Mouse (Mus musculus): ENCODE data around the gene Fntb. TPM values are rescaled to one million over a fixed set of nuclear protein-coding genes. Genes with fewer than 3 reads are reported as not detected.

Gene Fntb
- total RNA-seq, 4 experiments from 2014 or later: 12.8 to 16.1 (median 14.9) TPM

DNA sequence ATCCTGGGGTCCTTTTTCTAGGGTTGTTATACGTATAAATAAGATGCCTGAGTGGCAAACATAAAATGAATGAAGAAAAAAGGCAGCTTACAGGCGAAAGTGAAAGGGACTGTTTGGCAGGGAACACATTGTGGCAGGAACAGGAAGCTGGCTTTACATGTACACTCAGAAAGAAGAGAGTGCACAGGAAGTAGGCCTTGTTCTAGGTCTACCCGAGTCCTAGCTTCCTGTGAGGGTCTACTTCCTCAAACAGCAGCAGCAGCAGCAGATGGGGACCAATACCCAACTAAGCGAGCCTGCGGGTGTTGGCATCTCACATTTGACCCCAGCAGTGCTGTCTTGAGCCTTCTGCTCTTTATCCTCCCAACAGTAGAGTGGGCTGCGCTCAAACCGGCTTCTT, 121.4 kb downstream of the Fntb start:
- no peak for DNase-seq (ENCODE audit: low spot score)

DNA sequence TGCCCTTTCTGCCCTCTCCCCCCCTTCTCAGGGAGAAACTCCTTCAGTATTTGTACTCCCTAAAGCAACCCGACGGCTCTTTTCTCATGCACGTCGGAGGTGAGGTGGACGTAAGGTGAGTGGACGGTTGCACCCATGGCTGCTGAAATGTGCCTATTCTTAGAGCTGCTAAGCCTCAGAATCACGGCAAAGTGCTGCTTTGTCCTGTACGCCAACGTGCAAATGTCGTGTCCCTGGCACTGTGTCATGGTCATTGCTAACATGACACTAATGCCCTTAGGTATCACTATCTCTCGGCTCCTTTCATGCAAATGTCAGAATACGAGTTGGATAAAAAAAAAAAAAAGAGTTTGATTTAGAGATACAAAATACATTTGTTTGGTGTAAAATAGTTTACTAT, 122.6 kb downstream of the Fntb start:
- no peak for DNase-seq (ENCODE audit: low spot score)

DNA sequence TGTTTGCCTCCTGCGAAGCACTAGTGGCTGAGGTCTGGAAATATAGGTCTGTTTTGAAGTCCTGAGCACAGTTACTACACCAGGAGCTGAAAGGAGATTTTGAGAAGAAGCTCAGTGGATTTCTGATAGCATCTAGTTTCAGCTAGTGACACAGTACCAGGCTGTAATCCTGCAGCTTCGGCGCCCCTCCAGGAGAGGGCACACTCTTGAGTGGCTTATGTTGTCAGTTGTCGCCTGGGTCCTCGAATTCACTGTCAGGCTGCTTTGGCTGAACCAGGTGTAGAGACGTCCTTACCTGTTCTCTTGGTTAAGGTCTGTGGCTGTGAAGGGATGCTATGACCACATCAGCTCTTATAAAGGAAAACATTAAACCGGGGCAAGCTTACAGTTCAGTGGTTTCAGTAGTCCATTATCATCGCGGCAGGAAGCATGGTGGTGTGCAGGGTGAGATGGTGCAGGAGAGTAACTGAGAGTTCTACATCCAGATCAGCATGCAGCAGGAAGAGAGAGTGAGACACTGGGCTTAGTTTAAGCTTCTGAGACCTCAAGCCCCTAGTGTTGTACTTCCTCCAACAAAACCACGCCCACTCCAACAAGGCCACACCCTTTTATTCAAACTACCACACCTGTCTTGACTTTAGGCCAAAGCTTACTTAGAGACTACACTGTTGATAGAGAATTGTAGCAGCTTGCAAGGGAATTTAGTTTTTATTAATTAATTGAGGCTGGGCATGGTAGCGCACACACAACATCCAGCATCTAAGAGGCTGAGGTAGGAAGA, 124.2 kb downstream of the Fntb start:
- DNase-seq (ENCODE audit: low spot score): no peak

DNA sequence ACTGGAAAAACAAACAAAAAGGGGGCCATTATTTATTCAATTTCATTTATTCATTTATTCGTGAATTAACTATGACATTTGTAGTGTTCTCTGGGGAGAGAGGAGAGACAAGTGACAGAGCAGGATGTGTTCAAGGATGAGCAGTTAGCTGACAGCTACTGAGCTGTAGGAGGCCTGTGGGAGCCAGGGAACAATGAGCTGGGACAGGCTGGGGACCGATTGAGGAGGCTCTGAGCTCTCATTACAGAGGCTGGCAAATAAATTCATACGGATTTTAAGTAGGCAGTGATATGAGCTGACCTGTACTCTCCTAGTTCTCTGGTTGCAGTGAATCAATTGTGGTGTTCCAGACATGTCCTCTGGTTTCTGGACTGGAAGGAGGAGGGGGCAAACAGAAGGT, 125.8 kb downstream of the Fntb start:
- DNase-seq (ENCODE audit: low spot score): no peak

DNA sequence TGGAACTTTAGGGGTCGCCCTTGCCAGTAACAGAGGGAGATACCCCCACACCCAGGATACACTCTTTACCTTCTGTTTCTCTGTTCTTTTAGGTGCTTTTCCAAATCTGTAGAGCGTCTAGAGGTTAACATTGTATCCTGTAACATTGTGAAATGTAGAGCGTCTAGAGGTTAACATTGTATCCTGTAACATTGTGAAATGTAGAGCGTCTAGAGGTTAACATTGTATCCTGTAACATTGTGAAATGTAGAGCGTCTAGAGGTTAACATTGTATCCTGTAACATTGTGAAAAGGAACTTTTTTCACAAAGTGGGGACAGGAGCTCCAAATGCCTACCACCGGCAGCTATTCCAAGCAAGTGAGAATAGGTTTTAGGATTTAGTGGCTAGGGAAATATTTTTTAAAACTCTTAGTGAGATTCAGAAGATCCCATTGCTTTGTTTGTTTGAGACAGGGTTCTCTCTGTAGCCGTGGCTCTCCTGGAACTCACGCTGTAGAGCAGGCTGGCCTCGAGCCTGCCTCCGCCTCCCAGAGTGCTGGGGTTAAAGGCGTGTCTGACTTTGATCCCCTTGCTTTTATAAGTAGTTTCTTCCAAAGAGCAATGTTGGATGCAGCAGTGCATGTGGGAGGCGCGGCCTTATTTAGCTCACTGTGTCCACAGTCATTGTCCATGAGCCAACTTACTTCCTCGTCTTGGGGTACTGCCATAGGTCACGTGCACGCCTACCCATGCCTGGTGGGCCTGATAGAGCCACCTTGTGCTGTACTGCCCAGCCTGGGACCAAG, 127.7 kb downstream of the Fntb start:
- no peak for DNase-seq (ENCODE audit: low spot score)

DNA sequence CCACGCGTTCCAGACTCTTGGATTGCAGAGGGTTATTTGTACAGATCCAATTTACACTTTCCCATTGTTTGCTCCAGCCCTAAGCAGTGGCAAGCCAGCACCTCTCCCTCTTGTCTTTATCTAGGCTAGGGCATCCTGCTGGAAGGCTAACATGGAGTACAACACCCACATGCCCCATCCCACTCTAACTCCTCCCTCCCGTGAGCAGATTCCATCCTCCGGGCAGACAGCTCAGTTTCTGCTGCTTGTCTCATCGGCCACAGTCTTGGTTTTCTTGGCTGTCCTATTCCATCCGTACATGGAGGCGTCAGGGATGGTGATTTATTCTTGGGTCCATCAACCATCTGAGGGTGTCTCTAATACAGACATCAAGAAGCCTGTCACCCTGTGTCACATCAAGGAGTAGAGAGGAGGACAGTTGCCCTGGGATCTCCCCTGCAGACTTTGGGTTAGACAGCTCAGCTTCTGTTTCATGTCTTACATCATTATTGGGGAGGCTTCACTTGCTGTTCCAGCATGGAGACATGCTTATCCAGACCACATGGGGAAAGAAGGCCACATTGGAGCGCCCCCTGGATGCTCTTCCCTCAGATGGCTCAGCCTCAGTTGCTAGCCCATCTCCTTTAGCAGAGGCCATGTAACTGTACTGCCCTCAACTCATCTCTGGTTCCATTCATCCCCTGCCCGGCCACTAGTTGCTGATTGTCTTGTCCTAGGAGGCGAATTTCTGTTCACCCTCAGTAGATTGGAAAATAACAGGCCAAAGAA, 129.6 kb downstream of the Fntb start:
- DNase-seq (ENCODE audit: low spot score): no peak

DNA sequence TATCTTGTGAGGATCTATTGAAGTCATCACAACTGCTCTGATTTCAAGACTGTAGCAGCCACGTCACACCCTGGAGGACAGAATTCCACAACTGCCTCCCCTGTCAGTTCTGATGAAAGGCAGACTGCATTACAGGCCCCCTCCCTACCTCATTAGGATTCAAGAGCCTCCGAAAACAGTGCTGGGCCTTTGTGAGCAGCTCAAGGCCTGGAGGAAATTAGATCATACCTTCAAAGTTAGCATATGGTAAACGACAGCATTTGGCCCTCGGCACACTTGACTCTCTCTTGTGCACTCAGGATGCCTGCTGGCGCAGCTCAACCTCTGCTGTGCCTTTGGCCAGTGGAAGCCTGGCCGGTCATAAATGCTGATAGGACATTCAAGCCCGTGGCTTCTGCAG, 130.4 kb downstream of the Fntb start:
- DNase-seq (ENCODE audit: low spot score): no peak

DNA sequence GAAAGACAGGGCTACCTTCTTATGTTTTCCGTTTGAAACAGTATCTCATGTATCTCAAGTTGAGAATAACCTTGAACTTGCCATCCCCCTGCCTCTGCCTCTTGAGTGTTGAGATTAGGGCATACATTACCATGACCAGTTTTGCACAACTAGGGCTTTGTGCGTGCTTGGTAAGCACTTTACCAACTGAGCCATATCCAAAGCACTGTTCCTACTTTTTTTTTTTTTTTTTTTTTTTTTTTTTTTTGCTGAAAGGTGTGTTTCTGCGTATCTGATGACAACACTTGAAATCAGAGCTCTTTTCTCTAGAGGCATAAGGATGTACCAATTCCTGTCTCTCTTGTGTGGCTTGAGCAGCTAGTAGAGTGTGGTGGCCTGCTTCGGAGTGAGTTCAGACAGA, 131.2 kb downstream of the Fntb start:
- DNase-seq (ENCODE audit: low spot score): no peak

DNA sequence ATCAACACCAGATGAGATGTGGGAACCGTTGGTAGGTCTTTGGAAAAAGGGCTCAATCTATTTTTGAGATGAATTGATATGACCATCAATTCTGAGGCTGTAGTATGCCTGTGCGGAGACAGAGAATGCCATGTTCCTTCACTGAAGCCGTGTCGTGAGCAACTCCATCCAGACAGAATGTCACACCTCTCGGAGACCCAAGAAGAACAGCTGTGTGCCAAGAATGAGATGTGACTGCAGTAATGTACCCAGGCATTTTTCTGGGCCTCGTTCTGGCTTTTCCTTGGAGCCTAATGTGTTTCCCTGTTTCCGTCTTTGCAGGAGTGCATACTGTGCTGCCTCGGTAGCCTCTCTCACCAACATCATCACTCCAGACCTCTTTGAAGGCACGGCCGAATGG, 131.6 kb downstream of the Fntb start:
- no peak for DNase-seq (ENCODE audit: low spot score)

DNA sequence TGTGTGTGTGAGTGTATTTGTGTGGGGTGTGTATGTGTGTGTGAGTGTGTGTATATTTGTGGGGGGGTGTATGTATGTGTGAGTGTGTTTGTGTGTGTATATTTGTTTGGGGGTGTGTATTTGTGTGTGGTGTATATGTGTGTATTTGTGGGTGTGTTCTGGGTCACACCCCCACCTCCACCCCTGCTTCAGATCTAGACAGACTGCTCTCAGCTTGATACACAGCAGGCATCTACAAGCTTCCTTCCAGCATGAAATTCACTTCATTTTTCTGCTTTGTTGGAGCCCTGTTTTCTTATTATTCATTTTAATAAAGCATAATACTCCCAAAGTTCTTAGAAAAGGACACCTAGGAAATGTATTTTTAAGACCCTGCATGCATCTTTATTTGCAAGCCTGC, 132.8 kb downstream of the Fntb start:
- no peak for DNase-seq (ENCODE audit: low spot score)

DNA sequence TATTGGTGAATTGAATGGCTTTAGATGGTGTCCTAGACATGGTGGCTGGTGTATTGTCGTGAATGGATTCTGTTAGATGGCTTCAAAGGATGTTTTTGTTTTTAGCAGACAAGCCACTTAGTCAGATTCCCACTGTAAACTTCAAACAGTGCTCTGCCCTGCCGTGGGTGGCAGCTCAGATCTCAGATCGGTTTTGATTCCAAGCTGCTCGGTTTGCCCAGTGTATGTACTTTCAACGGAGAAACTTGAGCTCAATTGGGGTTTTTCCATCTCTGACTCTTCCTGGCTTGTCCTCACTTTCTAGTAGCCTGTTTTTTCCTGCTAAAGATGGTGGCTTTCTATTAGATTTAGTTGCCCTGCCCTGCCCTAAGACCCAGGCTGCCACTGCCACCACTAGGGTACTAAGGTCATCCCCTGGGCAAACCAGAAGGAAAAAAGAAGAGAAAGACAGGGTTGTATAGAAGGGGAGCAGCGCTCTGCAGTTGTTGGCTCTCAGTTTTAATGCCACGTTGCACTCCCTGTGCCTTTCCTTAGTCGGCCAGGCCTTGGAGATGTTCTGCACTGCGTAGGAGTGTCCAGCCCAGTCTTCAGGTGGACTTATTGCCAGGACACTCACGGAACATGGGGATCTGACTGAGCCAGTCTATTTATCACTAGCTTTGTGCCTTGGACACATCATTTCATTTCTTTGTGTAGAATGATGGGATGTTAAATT, 134.0 kb downstream of the Fntb start:
- DNase-seq (ENCODE audit: low spot score): no peak

DNA sequence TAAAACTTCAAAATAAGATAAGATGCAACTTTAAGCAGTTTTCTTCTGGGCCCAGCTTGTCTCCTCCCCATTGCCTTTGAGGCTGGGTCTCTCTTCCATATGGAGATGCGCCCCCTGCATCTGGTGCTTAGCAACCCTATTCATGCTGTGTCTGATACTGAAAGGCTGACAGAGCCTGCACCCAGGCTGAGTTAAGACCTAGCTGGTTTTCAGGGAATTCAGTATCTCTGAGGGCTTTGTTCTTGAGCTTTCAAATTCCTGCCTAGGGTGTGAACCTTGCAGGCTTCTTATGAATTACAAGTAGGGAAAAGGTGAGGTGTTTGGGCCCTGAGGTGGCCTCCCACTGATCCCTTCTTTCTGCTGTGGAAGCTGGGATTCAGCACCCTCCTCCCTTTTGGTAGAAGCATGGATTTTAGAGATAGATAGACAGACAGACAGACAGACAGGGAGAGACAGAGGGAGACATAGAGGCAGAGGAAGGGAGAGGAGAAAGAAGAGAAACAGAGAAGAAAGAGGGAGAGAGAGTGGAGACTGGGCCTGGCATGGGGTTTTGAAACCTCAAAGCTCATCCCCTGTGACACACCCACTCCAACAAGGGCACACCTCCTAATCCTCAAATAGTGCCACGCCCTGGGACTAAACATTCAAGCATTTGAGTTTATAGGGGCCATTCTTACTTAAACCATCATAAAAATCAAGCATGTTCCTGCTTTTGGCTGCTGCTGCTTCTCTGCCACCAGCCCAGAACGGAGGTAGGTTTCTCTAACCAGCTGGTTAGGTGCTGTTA, 136.3 kb downstream of the Fntb start:
- no peak for DNase-seq (ENCODE audit: low spot score)

DNA sequence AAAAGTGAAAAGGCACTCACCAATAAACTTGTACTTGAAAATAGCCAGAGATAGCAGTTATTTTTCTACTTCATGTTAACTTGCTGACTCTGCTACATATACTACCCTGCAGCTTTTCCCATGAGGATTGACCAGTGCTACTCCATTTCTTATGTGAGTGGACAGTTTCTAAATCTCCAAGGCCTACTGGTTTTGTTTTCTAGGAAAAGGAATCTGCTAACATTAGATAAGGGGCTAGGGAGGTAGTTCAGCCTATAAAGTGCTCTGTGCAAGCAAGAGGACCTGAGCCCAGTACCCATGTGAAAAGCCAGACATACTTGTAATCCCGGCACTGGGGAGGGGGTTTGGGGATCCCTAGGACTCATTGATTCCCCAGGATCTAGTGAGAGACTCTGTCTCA, 140.9 kb downstream of the Fntb start:
- no peak for DNase-seq (ENCODE audit: low spot score)

DNA sequence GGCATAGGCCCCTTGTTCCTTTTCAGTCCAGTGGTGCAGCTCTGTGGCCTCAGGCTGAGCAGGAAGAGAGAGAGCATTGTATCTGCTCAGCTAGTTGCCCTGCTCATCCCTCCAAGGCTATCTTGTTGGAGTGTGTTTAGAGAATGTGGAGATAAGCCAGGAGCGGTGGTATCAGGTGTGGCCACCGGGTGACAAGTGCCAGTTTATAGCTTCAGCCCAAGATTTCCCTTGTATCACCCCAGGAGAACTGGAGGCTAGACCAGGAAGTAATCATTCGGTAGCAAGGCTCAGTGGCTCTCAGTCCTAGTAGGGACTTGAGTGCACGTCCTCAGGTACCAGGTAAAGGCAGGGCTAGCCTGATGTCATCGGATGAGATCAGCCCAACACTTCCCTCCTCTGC, 143.8 kb downstream of the Fntb start:
- DNase-seq (ENCODE audit: low spot score): no peak

DNA sequence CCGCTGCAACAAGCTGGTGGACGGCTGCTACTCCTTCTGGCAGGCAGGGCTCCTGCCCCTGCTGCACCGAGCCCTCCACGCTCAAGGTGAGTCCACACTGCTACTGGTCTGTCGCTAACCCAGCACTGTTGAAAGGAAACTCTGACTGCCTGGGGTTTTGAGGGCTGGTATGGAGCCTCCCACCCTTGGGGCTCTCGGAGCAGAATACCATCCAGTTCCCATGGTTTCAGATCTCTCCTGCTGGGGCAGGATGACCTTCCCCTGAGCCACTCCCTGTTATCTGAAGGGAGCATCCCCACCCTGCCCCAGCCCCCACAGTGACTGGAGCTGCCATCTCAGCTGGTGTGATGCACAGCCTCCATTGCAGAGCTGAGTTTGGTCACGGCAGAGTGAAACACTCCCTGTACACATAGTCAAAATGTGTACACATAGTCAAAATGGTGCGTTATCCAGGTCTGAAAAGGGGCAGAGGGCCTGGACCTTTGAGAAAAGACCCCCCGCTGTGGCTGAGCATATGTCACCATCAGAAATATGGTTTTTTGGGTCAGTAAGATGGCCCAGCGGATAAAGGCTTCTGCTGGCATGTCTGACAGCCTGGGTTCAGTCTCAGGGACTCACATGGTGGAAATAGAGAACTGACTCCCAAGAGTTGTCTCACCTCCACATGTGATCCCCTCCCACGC, 145.0 kb downstream of the Fntb start:
- no peak for DNase-seq (ENCODE audit: low spot score)

DNA sequence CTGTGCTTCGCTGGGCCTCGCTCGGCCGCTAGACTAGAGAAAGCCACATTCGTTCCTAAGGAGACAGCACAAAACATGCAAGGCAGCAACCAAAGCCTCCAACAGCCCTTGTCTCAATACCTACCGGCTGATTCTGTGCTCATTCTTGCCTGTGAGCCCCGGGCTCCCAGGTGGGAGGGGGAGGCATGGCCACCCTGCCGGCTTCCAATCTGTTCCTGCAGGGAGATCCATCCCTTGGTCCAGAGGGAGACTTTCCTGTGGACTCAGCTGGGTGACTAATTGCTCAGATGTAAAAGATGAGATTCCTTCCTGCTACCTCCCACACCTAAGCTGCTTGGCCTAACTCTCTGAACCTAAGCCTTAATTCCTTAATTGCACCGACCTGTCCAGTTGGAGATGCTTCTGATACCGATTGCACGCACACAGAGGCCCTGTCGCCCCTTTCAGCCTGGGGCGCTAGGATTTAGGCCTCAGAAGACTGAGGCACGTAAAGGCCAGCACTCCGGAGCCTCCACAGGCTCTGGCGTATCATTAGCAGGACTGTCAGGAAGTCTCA, 145.9 kb downstream of the Fntb start:
- no peak for DNase-seq (ENCODE audit: low spot score)

DNA sequence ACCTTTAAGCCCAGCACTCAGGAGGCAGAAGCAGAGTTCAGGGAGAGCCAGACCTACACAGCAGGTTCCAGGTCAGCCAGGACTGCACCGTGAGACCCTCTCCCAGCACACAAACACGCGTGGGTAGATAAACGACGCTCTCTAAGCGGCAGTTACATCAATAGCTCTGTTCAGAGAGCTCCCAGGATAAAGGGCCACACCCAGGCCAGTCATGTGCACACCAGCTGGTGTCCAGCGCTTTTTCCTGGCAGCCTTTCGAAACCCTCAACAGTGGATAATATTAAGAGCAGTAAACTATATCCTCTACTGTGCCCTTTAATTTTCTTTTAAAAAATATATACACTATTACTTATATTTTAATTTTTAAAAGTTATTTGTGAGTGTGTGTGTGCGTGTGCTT, 146.8 kb downstream of the Fntb start:
- no peak for DNase-seq (ENCODE audit: low spot score)

DNA sequence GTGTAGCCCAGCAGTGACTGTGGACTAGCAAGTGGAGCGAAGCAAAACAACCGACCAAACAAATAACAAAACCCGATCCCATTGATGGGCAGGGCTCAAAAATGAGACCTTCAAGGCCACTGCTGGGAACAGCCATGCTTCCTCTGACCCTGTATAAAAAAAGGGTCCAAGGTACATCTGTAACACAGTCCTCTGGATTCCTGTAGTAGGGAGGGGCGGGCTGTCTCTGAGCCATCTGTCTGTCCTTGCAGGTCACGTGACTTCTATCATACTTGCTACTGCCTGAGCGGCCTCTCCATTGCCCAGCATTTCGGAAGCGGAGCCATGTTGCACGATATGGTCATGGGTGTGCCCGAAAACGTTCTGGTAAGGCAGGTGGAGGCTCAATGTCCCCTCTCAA, 150.8 kb downstream of the Fntb start:
- no peak for DNase-seq (ENCODE audit: low spot score)

DNA sequence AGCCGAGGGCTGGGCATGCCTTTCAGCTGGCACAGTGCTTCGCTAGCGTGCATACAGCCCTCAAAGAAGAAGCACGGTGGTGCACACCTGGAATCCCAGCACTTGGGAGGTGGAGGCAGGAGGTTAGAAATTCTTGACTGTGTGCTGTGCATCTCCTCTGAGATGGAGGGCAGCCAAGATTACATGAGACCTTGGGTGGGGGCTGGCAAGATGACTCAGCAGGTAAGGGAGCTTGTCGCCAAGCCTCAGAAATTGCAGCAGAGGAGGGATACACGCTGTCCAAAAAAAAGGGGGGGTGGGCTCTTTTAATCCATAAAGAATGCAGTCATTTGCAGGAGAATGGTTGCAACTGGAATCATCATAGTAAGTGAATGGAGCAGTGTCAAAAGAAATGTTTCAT, 152.7 kb downstream of the Fntb start:
- DNase-seq (ENCODE audit: low spot score): no peak

DNA sequence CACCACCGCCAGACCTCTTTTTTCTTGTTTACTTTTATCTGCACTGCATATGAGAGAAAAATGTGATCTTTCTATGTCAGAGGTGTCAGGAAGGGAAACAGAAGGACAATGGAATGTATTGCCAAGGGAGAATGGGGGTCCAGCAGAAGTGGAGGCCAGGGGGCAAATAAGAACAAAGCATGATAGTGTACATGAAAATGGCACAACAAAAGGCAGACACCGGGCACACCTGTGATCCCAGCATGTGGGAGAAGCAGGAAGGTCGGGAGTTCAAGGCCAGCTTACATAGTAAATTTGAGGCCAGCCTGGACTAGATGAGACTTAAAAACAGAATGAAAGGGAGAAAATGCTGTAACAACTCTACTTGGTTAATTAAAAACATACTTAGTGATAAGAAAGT, 153.5 kb downstream of the Fntb start:
- no peak for DNase-seq (ENCODE audit: low spot score)

Measured in heart, adult 8-10 months (tissue).